Mouse (Mus musculus) gastrocnemius, postnatal 36 days (tissue): Measurements from ENCODE around the gene Oas1f. TPM values are rescaled to one million over a fixed set of nuclear protein-coding genes. Genes with fewer than 3 reads are reported as not detected.
"Not testable (repeated sequence)": the region's sequence is repeated elsewhere in the genome, so short reads cannot be mapped to it uniquely, and the experiment has no call there.

Experiments used
- DNase-seq, 2 experiments: peaks; one replicate each; pipeline ENCODE4 v3.0.0; 2022
- intact Hi-C: fragments of 180-260 bp; cut with DNase I; formaldehyde crosslinking; loops from one replicate; pipeline ENCODE4 v1.15.1; 2025
- total RNA-seq, 2 experiments: library from RNA; stranded (reverse); gene quantifications; 2 replicates each; pipeline ENCODE4 v1.2.3; 2021

Gene Oas1f
- total RNA-seq, 2 experiments from 2014 or later, result not detected

DNA sequence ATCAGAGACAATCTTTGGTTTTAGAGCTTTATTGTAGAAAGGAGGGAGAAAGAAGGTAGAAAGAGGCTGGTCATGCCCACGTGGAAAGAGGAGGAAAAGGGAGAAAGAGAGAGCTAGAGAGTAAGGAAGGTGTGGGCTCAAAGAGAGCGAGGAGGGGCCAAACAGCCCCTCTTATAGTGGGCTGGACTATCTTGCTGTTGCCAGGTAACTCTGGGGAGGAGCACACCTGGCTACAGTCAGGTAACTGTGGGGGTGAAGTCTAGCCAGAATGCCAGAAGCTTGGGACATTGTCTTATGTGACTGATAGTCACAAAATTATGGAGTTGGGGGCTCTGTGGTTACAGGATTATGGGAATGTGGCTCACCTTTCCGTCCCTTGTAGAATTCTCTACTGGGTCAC is 22.9 kb downstream of the Oas1f start:
- DNase-seq, result no peak
- intact Hi-C loops, result no loop called here

- no peak for DNase-seq
- intact Hi-C loops, result no loop called here
Measured at GRCm38 (mm10) chr5:120870782-120871181, 23.6 kb downstream of the Oas1f start.

DNA sequence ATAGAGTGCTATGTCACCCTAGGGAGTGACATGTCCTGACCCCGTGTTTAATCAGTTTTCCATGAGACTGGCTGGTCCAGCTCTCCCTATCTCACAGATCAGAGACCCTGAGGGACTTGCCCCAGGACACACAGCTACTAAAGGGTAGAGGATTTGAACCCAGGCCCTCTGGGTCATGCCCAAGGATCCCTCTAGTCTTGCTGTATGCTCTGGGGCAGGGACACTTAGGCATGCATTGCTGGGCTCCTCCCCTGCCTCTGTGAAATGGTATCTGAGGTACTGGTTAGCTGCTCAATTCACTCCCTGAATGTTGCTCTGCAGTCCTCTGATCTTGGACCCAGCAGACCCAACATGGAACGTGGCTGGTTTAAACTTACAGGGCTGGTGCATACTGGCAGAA is 24.3 kb downstream of the Oas1f start:
- DNase-seq, result no peak
- intact Hi-C loops, result no loop called here

GRCm38 (mm10) chr5:120876839-120877238 is 29.7 kb downstream of the Oas1f start:
- intact Hi-C loops, result loop anchor here (2.0 kb wide), 1 partner anchor 22 kb away; no protein-coding TSS in a partner anchor
- not testable (repeated sequence) for DNase-seq

DNA sequence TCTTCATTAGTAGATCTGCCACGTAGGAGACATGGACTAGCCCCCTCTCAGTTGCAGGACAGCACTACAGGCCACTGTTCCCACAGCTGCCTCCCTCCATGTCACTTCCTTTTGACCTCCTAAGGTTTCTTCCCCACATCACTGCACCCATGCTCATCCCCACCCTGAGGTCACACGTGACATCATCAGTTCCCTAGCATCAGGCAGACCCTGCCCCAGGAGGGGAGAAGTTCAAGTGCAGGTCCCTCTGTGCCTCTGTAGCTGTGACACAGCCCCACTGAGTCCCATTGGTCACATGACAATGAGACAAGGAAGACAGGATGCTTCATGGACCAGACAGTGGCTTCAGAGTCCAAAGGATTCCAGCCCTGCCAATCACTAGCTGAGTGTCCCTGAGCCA is 30.2 kb downstream of the Oas1f start:
- not testable (repeated sequence) for DNase-seq
- intact Hi-C loops, result loop anchor here (2.0 kb wide), 1 partner anchor 21 kb away; no protein-coding TSS in a partner anchor

GRCm38 (mm10) chr5:120878803-120879202 is 31.6 kb downstream of the Oas1f start:
- DNase-seq, intact Hi-C loops: not testable (repeated sequence)

- DNase-seq, intact Hi-C loops: not testable (repeated sequence)
Measured at GRCm38 (mm10) chr5:120881681-120882080, 34.5 kb downstream of the Oas1f start.

- intact Hi-C loops, DNase-seq: not testable (repeated sequence)
Measured at GRCm38 (mm10) chr5:120887413-120887812, 40.2 kb downstream of the Oas1f start, which contains the start of gene Oas1g. TSS of gene Oas1g (minus strand) at chr5:120887613.

DNA sequence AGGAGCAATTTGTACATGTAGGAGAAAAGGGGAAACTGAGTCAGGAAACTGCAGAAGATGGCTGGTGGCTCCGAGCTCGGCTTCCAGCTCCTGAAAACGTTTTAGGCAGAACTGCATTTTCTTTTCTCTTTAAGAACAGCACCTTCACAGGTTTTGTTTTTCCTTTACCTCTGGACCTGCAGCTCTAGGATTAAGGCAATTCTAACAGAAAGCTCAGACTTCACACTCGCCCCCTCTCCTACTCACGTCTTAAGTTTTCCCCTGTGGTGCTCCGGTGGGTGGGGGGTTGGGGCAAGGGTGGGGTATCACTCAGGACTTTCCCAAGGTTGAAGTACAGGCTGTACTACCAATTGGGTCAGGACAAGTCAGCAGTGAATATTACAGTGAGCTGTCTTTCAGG is 40.7 kb downstream of the Oas1f start:
- DNase-seq, result no peak
- intact Hi-C loops, result no loop called here

GRCm38 (mm10) chr5:120888294-120888815 is 41.2 kb downstream of the Oas1f start:
- DNase-seq, intact Hi-C loops: not testable (repeated sequence)

DNA sequence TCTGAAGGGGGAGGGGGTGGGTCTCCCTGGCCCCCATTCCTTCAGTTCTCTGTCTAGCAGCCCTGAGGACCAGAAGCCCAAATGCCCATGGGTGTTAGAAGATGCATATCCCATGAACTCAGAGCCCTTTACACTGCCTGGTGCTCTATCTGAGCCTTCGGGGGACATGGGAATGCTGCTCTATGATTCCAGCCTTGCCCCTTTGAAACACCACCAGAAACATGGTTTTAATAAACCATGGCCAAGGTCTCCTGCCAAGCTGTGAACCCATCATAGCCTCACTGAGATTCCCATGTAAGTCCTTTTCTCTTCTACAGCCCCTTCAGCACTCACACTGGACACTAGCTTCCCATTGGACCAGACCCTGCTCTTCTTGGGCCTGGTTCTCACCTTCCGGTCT is 42.9 kb downstream of the Oas1f start:
- intact Hi-C loops, result no loop called here
- no peak for DNase-seq

GRCm38 (mm10) chr5:120890991-120891390 is 43.8 kb downstream of the Oas1f start:
- DNase-seq, result no peak
- intact Hi-C loops, result no loop called here

DNA sequence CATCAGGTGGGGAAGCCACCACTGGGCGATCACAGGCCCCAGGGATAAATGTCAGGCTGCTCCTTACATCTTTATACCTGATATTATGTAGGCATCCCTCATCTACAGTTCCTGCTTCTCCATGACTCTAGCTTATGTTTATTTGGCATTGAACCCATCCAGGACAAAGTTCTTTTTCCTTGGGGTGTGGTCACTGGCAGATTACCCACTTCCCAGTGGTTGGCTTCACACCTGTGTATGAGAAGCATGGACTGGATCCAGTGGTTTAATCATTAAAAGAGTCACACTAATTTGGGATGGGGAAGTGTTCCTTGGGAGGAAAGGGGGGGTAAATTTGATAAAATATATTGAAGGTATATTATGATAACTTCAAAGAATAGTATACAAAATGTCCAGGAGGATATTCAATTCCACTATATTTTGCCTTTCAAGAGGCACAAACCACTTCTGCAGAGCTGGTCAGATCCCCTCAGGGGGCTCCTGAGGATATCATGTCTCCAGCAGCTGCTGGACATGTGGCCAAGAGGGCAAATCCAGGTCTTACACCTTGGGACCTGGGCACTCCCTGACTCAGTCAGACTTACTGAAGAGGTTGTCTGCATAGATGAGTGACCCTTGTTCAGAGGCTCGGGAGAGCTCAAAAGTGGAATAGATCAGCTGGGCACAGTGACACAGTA is 44.5 kb downstream of the Oas1f start:
- DNase-seq, intact Hi-C loops: not testable (repeated sequence)

GRCm38 (mm10) chr5:120892243-120892660 is 45.1 kb downstream of the Oas1f start:
- DNase-seq, result no peak
- intact Hi-C loops, result no loop called here

DNA sequence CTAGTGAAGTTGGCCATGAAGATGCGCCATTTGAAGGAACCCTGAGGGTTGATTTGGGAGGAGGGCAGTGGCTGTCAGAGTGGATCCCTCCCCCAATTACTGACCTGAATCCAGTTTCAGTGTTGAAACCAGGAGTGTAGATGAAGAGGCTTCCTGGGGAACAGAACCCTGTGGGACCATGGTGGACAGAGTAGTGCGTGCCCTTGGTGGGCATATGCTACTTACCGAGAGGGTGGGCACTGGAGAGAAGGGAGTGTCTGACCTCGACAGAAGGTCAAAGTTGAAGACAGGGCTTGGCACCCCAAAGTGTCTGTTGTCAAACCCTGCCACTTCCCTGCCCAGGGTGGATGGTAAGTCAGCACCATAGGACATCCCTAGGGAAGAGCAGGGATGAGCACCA is 46.7 kb downstream of the Oas1f start:
- DNase-seq, intact Hi-C loops: not testable (repeated sequence)

DNA sequence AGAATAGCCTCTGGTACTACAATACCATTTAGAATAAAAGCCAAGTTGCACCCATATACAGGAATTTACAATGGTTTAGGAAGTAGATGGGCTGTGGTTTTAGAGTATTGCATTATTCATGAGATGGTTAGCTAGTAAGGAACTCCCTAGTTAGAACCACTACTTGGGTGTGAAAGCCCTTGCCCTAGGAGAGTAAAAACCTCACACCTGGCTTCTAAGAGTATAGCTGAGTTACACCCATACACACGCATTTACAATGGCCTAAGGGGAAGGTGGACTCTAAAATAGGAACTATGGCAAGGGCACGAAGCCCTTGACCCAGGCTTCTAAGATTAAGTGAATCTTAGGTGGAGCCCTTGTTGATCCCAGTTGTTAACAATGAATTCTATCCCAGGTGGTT is 47.5 kb downstream of the Oas1f start:
- DNase-seq, intact Hi-C loops: not testable (repeated sequence)

- no peak for DNase-seq
- intact Hi-C loops, result no loop called here
Measured at GRCm38 (mm10) chr5:120895231-120895900, 48.2 kb downstream of the Oas1f start.

GRCm38 (mm10) chr5:120898307-120898706 is 51.1 kb downstream of the Oas1f start:
- intact Hi-C loops, result loop anchor here (2.0 kb wide), 1 partner anchor 22 kb away; no protein-coding TSS in a partner anchor
- no peak for DNase-seq

GRCm38 (mm10) chr5:120898726-120899125 is 51.6 kb downstream of the Oas1f start:
- DNase-seq, result no peak
- intact Hi-C loops, result loop anchor here (2.0 kb wide), 1 partner anchor 22 kb away; no protein-coding TSS in a partner anchor

DNA sequence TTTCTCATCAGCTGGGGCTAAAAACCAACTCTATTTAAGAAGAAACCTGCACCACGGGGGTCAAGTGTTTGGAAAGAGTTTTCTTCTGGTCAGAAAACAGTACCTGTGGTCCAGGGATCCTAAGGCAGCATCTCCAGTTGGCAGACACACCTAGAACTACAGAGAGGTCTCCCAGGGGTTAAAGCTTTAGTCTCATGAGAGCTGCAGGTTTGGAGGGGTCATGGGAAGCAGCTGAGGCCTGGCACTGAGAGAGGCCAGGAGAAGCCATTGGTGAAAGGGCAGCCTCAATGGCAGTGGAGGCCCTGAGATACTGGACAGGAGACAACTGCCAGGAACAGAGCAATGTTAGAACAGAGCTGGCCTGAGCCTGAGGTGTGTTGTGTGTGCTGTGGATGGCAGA is 53.5 kb downstream of the Oas1f start:
- no peak for DNase-seq
- intact Hi-C loops, result no loop called here

- intact Hi-C loops, result no loop called here
Measured at GRCm38 (mm10) chr5:120902056-120902455, 54.9 kb downstream of the Oas1f start.

More at GRCm38 (mm10) chr5:120902056-120902455, 54.9 kb downstream of the Oas1f start:
- no peak for DNase-seq
